Mouse (Mus musculus) bone marrow macrophage, adult 2 months (primary cell): ENCODE measurements around the gene Ppox.

Source experiments
- CTCF ChIP-seq: IDR thresholded peaks from 2 replicates; pipeline ENCODE4 v1.5.1; 2012; ENCODE audit warnings: low read depth, mild to moderate bottlenecking, low read length, moderate library complexity
- POLR2A ChIP-seq: IDR thresholded peaks from 2 replicates; pipeline ENCODE4 v1.6.1; 2012; ENCODE audit warnings: mild to moderate bottlenecking, low read depth, low read length, borderline replicate concordance

DNA sequence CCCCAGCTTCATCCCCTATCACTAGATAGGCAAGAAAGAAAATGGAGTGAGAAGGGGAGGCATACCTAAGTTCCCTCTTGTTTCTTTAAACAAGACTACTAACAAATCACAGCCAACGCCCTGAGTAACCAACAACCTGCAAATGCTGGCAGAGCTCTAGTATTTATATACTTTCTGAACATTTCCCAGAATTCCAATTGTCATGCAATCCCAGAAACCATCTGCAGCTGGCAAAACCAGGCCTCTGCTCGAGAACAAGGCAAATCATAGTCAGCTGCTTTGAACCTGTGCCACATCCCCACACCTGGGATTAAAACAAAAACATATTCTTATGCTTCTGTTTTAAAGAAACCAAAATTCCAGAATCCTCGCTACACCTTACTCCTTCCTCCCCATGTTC is 12.4 kb upstream of the Ppox start:
- TF ChIP-seq CTCF (no peak), POLR2A (no peak)
